Mouse (Mus musculus): Measurements from ENCODE around the gene Catsperb. TPM values are rescaled to one million over a fixed set of nuclear protein-coding genes. Genes with fewer than 3 reads are reported as not detected.

The Catsperb gene
- polyA plus RNA-seq, 1 experiment from 2014 or later: not detected

Small RNA genes lying within 50 kb of the gene (microRNA-seq; reads per million reads assigned to microRNA genes)
- gene Gm24542: not detected

Measured in midbrain, embryonic 11.5 days (tissue).